Mouse (Mus musculus): Measurements from ENCODE around the gene Gm7534. TPM values are rescaled to one million over a fixed set of nuclear protein-coding genes. Genes with fewer than 3 reads are reported as not detected.

The Gm7534 gene
- not detected for polyA plus RNA-seq (2014; fragmentation: Illumina TruSeq; extraction: RNeasy Lipid Tissue Mini Kit (QIAGEN cat#74804); ENCODE audit: low read depth, low replicate concordance)

GRCm38 (mm10) chr4:134202904-134203303 is at the start of gene Gm7534:
Gene Gm7534 (minus strand): TSS chr4:134203004.

DNA sequence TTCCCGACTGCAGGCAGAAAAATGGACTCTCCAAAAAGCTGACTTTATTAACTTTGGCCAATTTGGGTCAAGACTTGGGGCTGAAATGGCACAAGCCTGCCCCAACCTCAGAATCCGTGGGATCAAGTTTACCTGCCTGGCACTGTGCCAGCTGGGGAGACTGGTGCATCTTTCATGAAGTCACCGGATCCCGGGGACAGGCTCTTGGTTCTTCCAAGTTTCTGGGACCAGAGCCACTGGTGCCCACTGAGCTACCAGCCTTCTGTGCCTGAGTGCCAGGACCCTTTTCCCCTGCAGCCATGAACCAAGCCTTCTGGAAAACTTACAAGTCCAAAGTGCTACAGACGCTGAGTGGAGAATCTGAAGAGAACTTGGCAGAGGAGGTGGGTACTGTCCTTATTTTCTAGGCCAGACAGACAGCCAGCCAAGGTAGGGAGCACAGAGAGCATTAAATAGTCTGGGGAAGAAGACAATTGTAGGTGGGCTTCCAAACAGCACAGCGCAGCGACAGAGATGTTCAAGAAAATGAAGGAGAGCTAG is 44.0 kb upstream of the Gm7534 start, which contains the start of gene Gm30191:
Gm30191 (plus strand) TSS at position 217 of the 540 bp plus-strand sequence.

GRCm38 (mm10) chr4:134245148-134245843 is 42.5 kb upstream of the Gm7534 start, which contains the start of gene Zfp593:
Gene Zfp593 (minus strand): TSS chr4:134245592.

DNA sequence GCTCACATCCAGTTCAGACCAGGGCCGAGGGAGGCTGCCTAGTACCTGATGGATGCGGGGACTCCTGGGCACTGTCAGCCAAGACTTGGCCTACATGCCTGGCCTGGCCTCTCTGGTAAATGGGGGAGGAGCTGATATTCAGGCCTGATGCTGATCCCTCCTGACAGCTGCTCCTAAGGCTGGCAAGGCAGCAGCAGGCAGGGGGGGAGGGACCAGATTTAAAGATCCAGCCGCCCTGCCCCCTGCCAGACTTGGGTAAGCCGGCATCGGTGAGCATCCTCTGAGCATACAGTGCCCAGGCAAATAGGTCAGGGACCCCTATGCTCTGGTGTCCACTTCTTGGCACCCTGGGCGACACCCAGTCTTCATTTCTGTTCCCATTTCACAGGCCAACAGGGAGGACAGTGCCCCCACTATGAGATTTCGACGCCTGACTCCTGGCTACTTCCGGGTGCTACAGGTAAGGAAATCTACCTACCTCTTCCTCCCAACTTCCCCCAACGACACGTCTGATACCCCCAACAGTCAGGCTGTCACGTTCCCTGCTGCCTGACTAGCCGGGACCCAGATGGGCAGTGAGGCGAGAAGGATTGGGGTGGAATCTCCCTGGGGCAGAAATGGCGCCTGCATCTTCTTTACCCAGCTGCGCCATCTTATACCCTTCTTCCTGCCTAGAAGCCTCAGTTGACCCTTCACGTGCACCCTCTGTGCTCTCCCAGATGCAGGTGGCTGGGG is 40.9 kb upstream of the Gm7534 start, which contains the start of gene E130218I03Rik:
E130218I03Rik (plus strand) TSS at position 147 of the 735 bp plus-strand sequence.

DNA sequence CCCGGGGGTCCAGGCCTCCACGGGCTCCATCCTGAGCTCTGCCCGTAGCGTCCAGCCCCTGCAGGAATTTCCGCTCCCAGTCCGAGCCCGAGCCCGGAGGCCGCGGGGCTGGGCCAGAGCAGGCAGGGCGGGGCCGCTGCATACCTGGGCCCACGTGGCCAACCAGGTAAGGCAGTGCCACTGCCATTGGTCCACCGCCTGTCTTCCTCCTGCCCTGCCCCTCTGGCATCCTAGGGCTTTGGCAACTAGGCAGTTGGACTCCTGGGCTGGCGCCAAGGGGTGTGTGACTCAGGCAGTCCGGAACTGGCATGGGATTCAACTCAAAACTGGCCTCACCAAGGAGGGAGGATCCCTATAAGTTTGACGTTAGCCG is 35.5 kb upstream of the Gm7534 start, which contains the start of gene Cnksr1:
Cnksr1 (minus strand) TSS at position 121 of the 373 bp plus-strand sequence.

GRCm38 (mm10) chr4:134227194-134227593 is 24.4 kb upstream of the Gm7534 start, which contains the start of gene Catsper4:
Gene Catsper4 (minus strand): TSS chr4:134227383.

Other genes with a start within 250 kb of the Gm7534 start
- 74.2 TPM for gene Hmgn2, start 234.4 kb downstream of the Gm7534 start, polyA plus RNA-seq (2014; fragmentation: Illumina TruSeq; extraction: RNeasy Lipid Tissue Mini Kit (QIAGEN cat#74804); ENCODE audit: low read depth, low replicate concordance)
- 10.2 TPM for gene Dhdds, start 202.1 kb downstream of the Gm7534 start, polyA plus RNA-seq (2014; fragmentation: Illumina TruSeq; extraction: RNeasy Lipid Tissue Mini Kit (QIAGEN cat#74804); ENCODE audit: low read depth, low replicate concordance)
- gene Lin28a, start 184.2 kb downstream of the Gm7534 start, polyA plus RNA-seq (2014; fragmentation: Illumina TruSeq; extraction: RNeasy Lipid Tissue Mini Kit (QIAGEN cat#74804); ENCODE audit: low read depth, low replicate concordance): not detected
- gene Zfp683, start 149.2 kb downstream of the Gm7534 start, polyA plus RNA-seq (2014; fragmentation: Illumina TruSeq; extraction: RNeasy Lipid Tissue Mini Kit (QIAGEN cat#74804); ENCODE audit: low read depth, low replicate concordance): not detected
- gene Crybg2, start 142.2 kb downstream of the Gm7534 start, polyA plus RNA-seq (2014; fragmentation: Illumina TruSeq; extraction: RNeasy Lipid Tissue Mini Kit (QIAGEN cat#74804); ENCODE audit: low read depth, low replicate concordance): 0.29 TPM
- 9.6 TPM for gene Cd52, start 107.9 kb downstream of the Gm7534 start, polyA plus RNA-seq (2014; fragmentation: Illumina TruSeq; extraction: RNeasy Lipid Tissue Mini Kit (QIAGEN cat#74804); ENCODE audit: low read depth, low replicate concordance)
- not detected for gene Ubxn11, start 100.4 kb downstream of the Gm7534 start, polyA plus RNA-seq (2014; fragmentation: Illumina TruSeq; extraction: RNeasy Lipid Tissue Mini Kit (QIAGEN cat#74804); ENCODE audit: low read depth, low replicate concordance)
- gene Sh3bgrl3, start 74.2 kb downstream of the Gm7534 start, polyA plus RNA-seq (2014; fragmentation: Illumina TruSeq; extraction: RNeasy Lipid Tissue Mini Kit (QIAGEN cat#74804); ENCODE audit: low read depth, low replicate concordance): 1.2 TPM
- gene Cep85, start 15.9 kb downstream of the Gm7534 start, polyA plus RNA-seq (2014; fragmentation: Illumina TruSeq; extraction: RNeasy Lipid Tissue Mini Kit (QIAGEN cat#74804); ENCODE audit: low read depth, low replicate concordance): 20.6 TPM
- gene Catsper4, start 24.4 kb upstream of the Gm7534 start, polyA plus RNA-seq (2014; fragmentation: Illumina TruSeq; extraction: RNeasy Lipid Tissue Mini Kit (QIAGEN cat#74804); ENCODE audit: low read depth, low replicate concordance): not detected
- gene Cnksr1, start 35.4 kb upstream of the Gm7534 start, polyA plus RNA-seq (2014; fragmentation: Illumina TruSeq; extraction: RNeasy Lipid Tissue Mini Kit (QIAGEN cat#74804); ENCODE audit: low read depth, low replicate concordance): not detected
- not detected for gene E130218I03Rik, start 40.7 kb upstream of the Gm7534 start, polyA plus RNA-seq (2014; fragmentation: Illumina TruSeq; extraction: RNeasy Lipid Tissue Mini Kit (QIAGEN cat#74804); ENCODE audit: low read depth, low replicate concordance)
- 0.32 TPM for gene Zfp593, start 42.6 kb upstream of the Gm7534 start, polyA plus RNA-seq (2014; fragmentation: Illumina TruSeq; extraction: RNeasy Lipid Tissue Mini Kit (QIAGEN cat#74804); ENCODE audit: low read depth, low replicate concordance)
- gene Gm30191, start 43.9 kb upstream of the Gm7534 start, polyA plus RNA-seq (2014; fragmentation: Illumina TruSeq; extraction: RNeasy Lipid Tissue Mini Kit (QIAGEN cat#74804); ENCODE audit: low read depth, low replicate concordance): not detected
- gene Grrp1, start 51.1 kb upstream of the Gm7534 start, polyA plus RNA-seq (2014; fragmentation: Illumina TruSeq; extraction: RNeasy Lipid Tissue Mini Kit (QIAGEN cat#74804); ENCODE audit: low read depth, low replicate concordance): not detected
- 8.1 TPM for gene Pdik1l, start 84.9 kb upstream of the Gm7534 start, polyA plus RNA-seq (2014; fragmentation: Illumina TruSeq; extraction: RNeasy Lipid Tissue Mini Kit (QIAGEN cat#74804); ENCODE audit: low read depth, low replicate concordance)
- gene Trim63, start 112.1 kb upstream of the Gm7534 start, polyA plus RNA-seq (2014; fragmentation: Illumina TruSeq; extraction: RNeasy Lipid Tissue Mini Kit (QIAGEN cat#74804); ENCODE audit: low read depth, low replicate concordance): not detected
- not detected for gene Slc30a2, start 140.2 kb upstream of the Gm7534 start, polyA plus RNA-seq (2014; fragmentation: Illumina TruSeq; extraction: RNeasy Lipid Tissue Mini Kit (QIAGEN cat#74804); ENCODE audit: low read depth, low replicate concordance)
- 0.19 TPM for gene Extl1, start 180.8 kb upstream of the Gm7534 start, polyA plus RNA-seq (2014; fragmentation: Illumina TruSeq; extraction: RNeasy Lipid Tissue Mini Kit (QIAGEN cat#74804); ENCODE audit: low read depth, low replicate concordance)
- 47.7 TPM for gene Pafah2, start 193.3 kb upstream of the Gm7534 start, polyA plus RNA-seq (2014; fragmentation: Illumina TruSeq; extraction: RNeasy Lipid Tissue Mini Kit (QIAGEN cat#74804); ENCODE audit: low read depth, low replicate concordance)

Measured in liver, adult 10 weeks (tissue).